Mouse (Mus musculus) mouse embryonic stem cell (cell line): ENCODE data around the gene Met.

Experiments
- in situ Hi-C, 2 experiments: fragments of 300-500 bp; cut with MboI; formaldehyde crosslinking; loops; 1 replicate in 1 of 2; 3 replicates in 1 of 2; pipeline ENCODE4 v1.14.3; 2019 to 2020; ENCODE audit warnings: low sequenced_read_pairs in 2 of 2, low pct_unique_long_range_greater_than_20kb in 1 of 2, mixed read lengths in 1 of 2; ENCODE audit not compliant: unreplicated experiment in 1 of 2

Gene Met

GRCm38 (mm10) chr6:17529490-17530269 is 66.1 kb downstream of the Met start:
- in situ Hi-C loops = no loop called here

GRCm38 (mm10) chr6:17541615-17542014 is 78.0 kb downstream of the Met start:
- in situ Hi-C loops = no loop called here

- in situ Hi-C loops = no loop called here
Measured at GRCm38 (mm10) chr6:17542383-17542782, 78.8 kb downstream of the Met start.

- in situ Hi-C loops = no loop called here
Measured at GRCm38 (mm10) chr6:17545480-17545879, 81.9 kb downstream of the Met start.

- in situ Hi-C loops = no loop called here
Measured at GRCm38 (mm10) chr6:17546341-17546740, 82.7 kb downstream of the Met start.

- in situ Hi-C loops = no loop called here
Measured at GRCm38 (mm10) chr6:17546825-17547224, 83.2 kb downstream of the Met start.

GRCm38 (mm10) chr6:17548786-17549185 is 85.2 kb downstream of the Met start:
- in situ Hi-C loops = no loop called here

- in situ Hi-C loops = no loop called here
Measured at GRCm38 (mm10) chr6:17549645-17550044, 86.0 kb downstream of the Met start.

GRCm38 (mm10) chr6:17554263-17554662 is 90.7 kb downstream of the Met start:
- in situ Hi-C loops = no loop called here

- in situ Hi-C loops = no loop called here
Measured at GRCm38 (mm10) chr6:17554757-17555156, 91.2 kb downstream of the Met start.

- in situ Hi-C loops = no loop called here
Measured at GRCm38 (mm10) chr6:17555719-17556118, 92.1 kb downstream of the Met start.

GRCm38 (mm10) chr6:17559657-17560056 is 96.1 kb downstream of the Met start:
- in situ Hi-C loops = no loop called here

GRCm38 (mm10) chr6:17561347-17561746 is 97.7 kb downstream of the Met start:
- in situ Hi-C loops = no loop called here

- in situ Hi-C loops = no loop called here
Measured at GRCm38 (mm10) chr6:17561886-17562285, 98.3 kb downstream of the Met start.

GRCm38 (mm10) chr6:17562472-17563088 is 99.0 kb downstream of the Met start:
- in situ Hi-C loops = no loop called here

- in situ Hi-C loops = no loop called here
Measured at GRCm38 (mm10) chr6:17568702-17569352, 105.2 kb downstream of the Met start.

- in situ Hi-C loops = no loop called here
Measured at GRCm38 (mm10) chr6:17573227-17573626, 109.6 kb downstream of the Met start.

GRCm38 (mm10) chr6:17573732-17574131 is 110.1 kb downstream of the Met start:
- in situ Hi-C loops = no loop called here

- in situ Hi-C loops = loop anchor here in 1 of 2 experiments (25.0 kb wide), 2 partner anchors 216 to 466 kb away; no protein-coding TSS in a partner anchor
Measured at GRCm38 (mm10) chr6:17578092-17578760, 114.6 kb downstream of the Met start.
